Mouse (Mus musculus): ENCODE data around the gene Fgfr1op. TPM values are rescaled to one million over a fixed set of nuclear protein-coding genes. Genes with fewer than 3 reads are reported as not detected.
"Not testable (repeated sequence)": the region's sequence is repeated elsewhere in the genome, so short reads cannot be mapped to it uniquely, and the experiment has no call there.

The Fgfr1op gene
- 27.8 and 28.6 TPM in 2 replicates for polyA plus RNA-seq (2015; fragmentation: Nextera tagmentation; extraction: Ambion mirVana)

- Histone ChIP-seq H3K4me2 (peak within 1 kb of the TSS; percentile 50), H3K4me3 (peak within 1 kb of the TSS; percentile 52), H3K27ac (replicated peaks) (peak within 1 kb of the TSS; percentile 63; the same call in 1 of the 2 replicates), H3K9ac (peak within 1 kb of the TSS; percentile 47)
- 1% methylated on average over 21 of the region's 55 CpGs for WGBS
- not testable (repeated sequence) for H3K36me3 ChIP-seq; H3K9me3 ChIP-seq; H3K4me1 ChIP-seq (replicated peaks); H3K27me3 ChIP-seq
- peak; percentile 98 for ATAC-seq (ENCODE audit: low FRiP score, low read depth)
Measured at GRCm38 (mm10) chr17:8164701-8165607, at the start of gene Fgfr1op. Gene Fgfr1op (plus strand): TSS chr17:8165501.

GRCm38 (mm10) chr17:8116378-8116777 lies 48.9 kb upstream of the Fgfr1op start:
- not testable (repeated sequence) for H3K4me3 ChIP-seq; H3K27me3 ChIP-seq; ATAC-seq (ENCODE audit: low FRiP score, low read depth); H3K4me1 ChIP-seq (replicated peaks); H3K36me3 ChIP-seq; H3K9ac ChIP-seq; H3K9me3 ChIP-seq; H3K27ac ChIP-seq (replicated peaks); H3K4me2 ChIP-seq
- WGBS: 81% methylated on average over 8 of the region's 11 CpGs

GRCm38 (mm10) chr17:8116928-8117327 lies 48.4 kb upstream of the Fgfr1op start:
- not testable (repeated sequence) for H3K27ac ChIP-seq (replicated peaks); H3K36me3 ChIP-seq; ATAC-seq (ENCODE audit: low FRiP score, low read depth); H3K4me3 ChIP-seq; H3K9ac ChIP-seq; H3K9me3 ChIP-seq; H3K27me3 ChIP-seq; H3K4me2 ChIP-seq; H3K4me1 ChIP-seq (replicated peaks)
- no CpG with 5 or more reads among the region's 6 CpGs for WGBS

GRCm38 (mm10) chr17:8122974-8123373 lies 42.3 kb upstream of the Fgfr1op start:
- not testable (repeated sequence) for H3K27me3 ChIP-seq; H3K9me3 ChIP-seq; ATAC-seq (ENCODE audit: low FRiP score, low read depth); H3K4me1 ChIP-seq (replicated peaks); H3K27ac ChIP-seq (replicated peaks); H3K36me3 ChIP-seq; H3K4me2 ChIP-seq; H3K4me3 ChIP-seq; H3K9ac ChIP-seq
- WGBS: no CpG with 5 or more reads among the region's 3 CpGs

- H3K4me1 ChIP-seq (replicated peaks); H3K4me2 ChIP-seq; ATAC-seq (ENCODE audit: low FRiP score, low read depth); H3K27ac ChIP-seq (replicated peaks); H3K27me3 ChIP-seq; H3K9ac ChIP-seq; H3K9me3 ChIP-seq; H3K4me3 ChIP-seq; H3K36me3 ChIP-seq: not testable (repeated sequence)
- 100% methylated on average over 1 of the region's 6 CpGs for WGBS
Measured at GRCm38 (mm10) chr17:8124586-8124985, 40.7 kb upstream of the Fgfr1op start.

- not testable (repeated sequence) for H3K9ac ChIP-seq; H3K36me3 ChIP-seq; H3K4me2 ChIP-seq; ATAC-seq (ENCODE audit: low FRiP score, low read depth); H3K9me3 ChIP-seq; H3K4me3 ChIP-seq; H3K4me1 ChIP-seq (replicated peaks); H3K27ac ChIP-seq (replicated peaks); H3K27me3 ChIP-seq
- 67% methylated on average over 1 of the region's 7 CpGs for WGBS
Measured at GRCm38 (mm10) chr17:8128326-8128993, 36.8 kb upstream of the Fgfr1op start.

GRCm38 (mm10) chr17:8129578-8129977 lies 35.7 kb upstream of the Fgfr1op start:
- not testable (repeated sequence) for H3K4me1 ChIP-seq (replicated peaks); ATAC-seq (ENCODE audit: low FRiP score, low read depth); H3K9me3 ChIP-seq; H3K4me2 ChIP-seq; H3K9ac ChIP-seq; H3K27me3 ChIP-seq; H3K27ac ChIP-seq (replicated peaks); H3K4me3 ChIP-seq; H3K36me3 ChIP-seq
- 86% methylated on average over 9 of the region's 9 CpGs for WGBS

GRCm38 (mm10) chr17:8130849-8131248 lies 34.5 kb upstream of the Fgfr1op start:
- ATAC-seq (ENCODE audit: low FRiP score, low read depth): 0 out of 2 replicates have a peak, but pooled peaks have one; percentile 42
- not testable (repeated sequence) for H3K4me2 ChIP-seq; H3K9me3 ChIP-seq; H3K4me3 ChIP-seq; H3K4me1 ChIP-seq (replicated peaks); H3K27me3 ChIP-seq; H3K36me3 ChIP-seq; H3K9ac ChIP-seq; H3K27ac ChIP-seq (replicated peaks)
- WGBS: no CpG with 5 or more reads among the region's 6 CpGs

GRCm38 (mm10) chr17:8138116-8138515 lies 27.2 kb upstream of the Fgfr1op start:
- H3K9ac ChIP-seq; H3K9me3 ChIP-seq; H3K4me3 ChIP-seq; H3K27ac ChIP-seq (replicated peaks); H3K36me3 ChIP-seq; H3K27me3 ChIP-seq; H3K4me1 ChIP-seq (replicated peaks); ATAC-seq (ENCODE audit: low FRiP score, low read depth); H3K4me2 ChIP-seq: not testable (repeated sequence)
- 90% methylated on average over 5 of the region's 5 CpGs for WGBS

GRCm38 (mm10) chr17:8140210-8140609 lies 25.1 kb upstream of the Fgfr1op start:
- not testable (repeated sequence) for ATAC-seq (ENCODE audit: low FRiP score, low read depth); H3K4me3 ChIP-seq; H3K36me3 ChIP-seq; H3K27ac ChIP-seq (replicated peaks); H3K27me3 ChIP-seq; H3K4me2 ChIP-seq; H3K4me1 ChIP-seq (replicated peaks); H3K9ac ChIP-seq; H3K9me3 ChIP-seq
- 76% methylated on average over 3 of the region's 3 CpGs for WGBS

GRCm38 (mm10) chr17:8143802-8144673 lies 21.3 kb upstream of the Fgfr1op start:
- not testable (repeated sequence) for H3K4me1 ChIP-seq (replicated peaks); H3K9me3 ChIP-seq; H3K4me2 ChIP-seq; H3K4me3 ChIP-seq; H3K9ac ChIP-seq; H3K36me3 ChIP-seq; H3K27ac ChIP-seq (replicated peaks); ATAC-seq (ENCODE audit: low FRiP score, low read depth); H3K27me3 ChIP-seq
- WGBS: 48% methylated on average over 10 of the region's 14 CpGs

GRCm38 (mm10) chr17:8146931-8147330 lies 18.4 kb upstream of the Fgfr1op start:
- not testable (repeated sequence) for H3K9me3 ChIP-seq; H3K4me1 ChIP-seq (replicated peaks); H3K27me3 ChIP-seq; H3K36me3 ChIP-seq; H3K27ac ChIP-seq (replicated peaks)
- H3K9ac ChIP-seq: 0 out of 2 replicates have a peak overlapping the region, but pooled peaks have one; percentile 35
- WGBS: 29% methylated on average over 5 of the region's 5 CpGs
- H3K4me2 ChIP-seq: peak overlapping the region; percentile 70
- peak; percentile 8; the same call in 1 of the 2 replicates for ATAC-seq (ENCODE audit: low FRiP score, low read depth)
- peak overlapping the region; percentile 55 for H3K4me3 ChIP-seq
